Mouse (Mus musculus) liver, adult (tissue): ENCODE results near the gene Lmo7.

Experiments
- GATA4 ChIP-seq: IDR thresholded peaks from 2 replicates; pipeline ENCODE4 v1.6.1; 2014; ENCODE audit warnings: mild to moderate bottlenecking, low read length; ENCODE audit not compliant: insufficient replicate concordance

Gene Lmo7

DNA sequence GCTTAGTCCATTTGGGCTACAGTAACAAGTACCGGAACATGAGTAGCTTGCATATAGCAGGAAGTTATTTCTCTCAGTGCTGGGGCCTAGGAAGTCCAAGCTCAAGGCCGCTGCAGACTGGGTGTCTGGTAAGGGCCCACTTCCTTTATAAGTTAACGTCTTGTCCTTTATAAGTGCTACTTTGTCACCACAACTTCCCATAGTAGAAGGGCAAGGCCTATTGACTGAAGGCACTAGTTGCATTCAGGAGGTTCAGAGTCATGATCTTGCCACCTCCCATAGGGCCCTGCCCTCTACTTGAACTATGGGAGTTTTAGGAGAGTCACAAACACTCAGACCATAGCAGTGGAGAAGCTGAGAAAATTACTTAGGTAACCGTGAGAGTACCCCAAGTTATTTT is 74.4 kb downstream of the Lmo7 start:
- no peak for TF ChIP-seq GATA4

DNA sequence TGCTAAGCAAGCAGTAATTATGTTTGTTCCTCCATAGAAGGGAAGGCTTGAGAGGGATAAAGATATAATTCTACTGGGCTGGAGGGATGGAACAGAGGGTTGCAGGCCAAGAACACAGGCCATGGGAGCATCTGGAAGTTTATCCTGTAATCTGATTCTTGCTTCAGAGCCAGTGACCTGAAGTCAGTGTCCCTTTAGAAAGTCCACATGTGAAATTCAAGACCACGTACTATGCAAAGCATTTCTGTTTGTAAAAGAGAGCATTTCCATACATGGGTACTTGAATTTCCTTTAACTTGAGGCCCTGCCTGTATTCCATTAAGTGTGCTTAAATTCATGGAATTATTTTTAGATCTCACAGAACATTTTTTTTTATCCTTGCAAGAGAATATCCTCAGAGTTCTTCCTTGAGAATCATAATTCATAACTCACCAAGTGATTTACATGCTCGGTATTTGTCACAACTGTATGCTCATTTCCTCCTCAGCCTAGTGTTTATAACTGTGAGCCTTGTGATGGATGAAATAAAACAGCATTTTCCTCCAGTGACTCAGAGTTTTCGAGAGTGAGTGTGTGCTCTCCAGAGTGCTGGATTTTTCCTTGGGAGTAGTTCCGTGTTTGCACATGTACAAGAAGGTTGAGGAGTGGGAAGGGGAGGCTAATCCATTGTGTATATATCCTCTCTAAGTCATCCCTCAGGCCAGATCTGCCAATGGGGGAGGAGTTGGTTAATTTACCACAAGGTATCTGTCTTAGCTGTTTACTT is 75.0 kb downstream of the Lmo7 start:
- no peak for TF ChIP-seq GATA4

DNA sequence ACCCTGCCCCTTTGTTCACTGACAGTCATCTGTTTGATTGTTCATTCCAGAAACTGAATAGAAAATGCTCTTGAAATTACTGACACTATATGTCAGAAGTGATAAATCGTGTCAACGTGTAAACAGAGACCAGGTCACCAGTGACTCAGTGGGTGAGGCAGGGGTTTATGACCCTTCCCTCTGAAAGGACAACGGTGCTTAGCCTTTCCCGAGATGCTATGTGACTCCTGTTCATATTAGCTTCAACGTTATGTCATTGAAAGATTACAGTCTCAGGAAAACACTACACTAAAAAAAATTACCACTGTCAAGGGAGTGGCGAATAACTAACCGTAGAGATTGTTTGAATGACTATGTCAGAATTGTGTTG is 75.6 kb downstream of the Lmo7 start:
- TF ChIP-seq GATA4 = no peak

DNA sequence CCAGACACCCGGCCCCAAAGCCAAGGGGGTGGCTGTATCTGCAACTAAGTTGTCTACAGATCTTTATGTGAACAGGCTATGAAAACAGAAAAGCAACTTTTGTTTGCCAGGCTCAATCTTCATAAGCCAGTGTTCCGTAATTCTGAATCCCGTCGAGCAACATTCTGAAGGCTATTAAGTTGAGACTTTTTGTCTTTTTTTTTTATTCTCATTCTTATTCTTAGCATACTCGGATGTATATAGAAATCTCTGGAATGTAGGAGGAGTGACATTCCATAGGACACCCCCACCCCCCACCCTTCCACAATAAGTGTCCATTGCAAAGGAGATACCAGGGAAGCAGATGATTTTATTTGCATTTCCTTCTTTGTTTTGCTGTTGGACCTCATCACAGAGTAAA is 76.3 kb downstream of the Lmo7 start:
- no peak for TF ChIP-seq GATA4

DNA sequence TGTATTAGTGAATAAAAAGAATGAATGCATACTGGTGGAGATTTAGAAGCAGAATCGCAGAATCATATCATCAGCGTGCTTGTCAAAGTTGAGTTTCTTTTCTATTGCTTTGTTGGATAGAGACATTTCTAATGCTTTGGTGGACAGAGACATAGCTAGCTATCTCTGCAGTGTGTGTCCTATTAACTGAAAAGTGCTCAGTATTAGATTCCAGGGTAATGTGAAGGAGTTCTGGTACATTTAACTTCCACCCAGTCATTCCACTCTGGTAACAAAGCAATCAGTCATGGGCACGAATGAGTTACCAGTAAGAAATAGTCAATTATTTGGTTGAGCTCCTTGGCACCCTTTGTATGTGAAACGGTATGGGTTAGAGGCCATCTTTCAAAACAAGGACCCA is 76.8 kb downstream of the Lmo7 start:
- no peak for TF ChIP-seq GATA4

DNA sequence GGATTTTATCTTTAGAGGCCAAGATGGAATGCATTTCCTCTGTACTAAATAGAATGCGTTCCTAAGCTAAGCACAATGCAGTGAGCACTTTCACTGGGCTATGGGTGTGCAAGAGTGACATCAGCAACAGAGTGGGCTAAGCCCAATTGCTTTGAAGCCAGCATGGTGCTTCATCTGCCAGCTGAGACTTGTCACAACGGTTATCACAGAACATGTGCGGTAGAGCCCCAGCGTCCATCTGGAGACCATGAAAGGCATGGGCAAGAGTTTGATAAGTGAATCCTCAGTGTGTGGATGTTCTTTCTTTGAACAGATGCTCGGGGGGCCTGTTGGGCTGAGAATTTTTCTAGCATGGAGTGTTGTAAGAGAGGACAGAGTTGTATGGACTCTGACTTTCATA is 86.7 kb downstream of the Lmo7 start:
- no peak for TF ChIP-seq GATA4

DNA sequence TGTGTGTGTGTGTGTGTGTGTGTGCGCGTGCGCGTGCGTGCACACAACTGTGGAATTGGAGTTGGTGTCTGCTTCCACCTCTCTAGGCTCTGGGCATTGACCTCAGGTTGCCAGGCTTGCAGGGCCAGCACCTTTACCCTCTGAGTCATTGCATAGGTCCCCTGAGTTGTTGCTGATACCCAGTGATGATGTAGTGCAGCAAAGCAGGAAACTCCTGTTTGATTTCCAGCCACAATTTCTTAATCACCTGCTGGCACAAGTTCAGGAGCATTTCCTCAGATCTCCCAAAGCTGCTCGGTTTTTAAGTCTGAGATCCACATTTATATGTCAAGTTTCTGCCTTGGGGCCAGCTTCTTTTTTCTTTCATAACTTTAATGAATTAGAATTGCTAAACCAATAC is 92.6 kb downstream of the Lmo7 start:
- TF ChIP-seq GATA4 = no peak

DNA sequence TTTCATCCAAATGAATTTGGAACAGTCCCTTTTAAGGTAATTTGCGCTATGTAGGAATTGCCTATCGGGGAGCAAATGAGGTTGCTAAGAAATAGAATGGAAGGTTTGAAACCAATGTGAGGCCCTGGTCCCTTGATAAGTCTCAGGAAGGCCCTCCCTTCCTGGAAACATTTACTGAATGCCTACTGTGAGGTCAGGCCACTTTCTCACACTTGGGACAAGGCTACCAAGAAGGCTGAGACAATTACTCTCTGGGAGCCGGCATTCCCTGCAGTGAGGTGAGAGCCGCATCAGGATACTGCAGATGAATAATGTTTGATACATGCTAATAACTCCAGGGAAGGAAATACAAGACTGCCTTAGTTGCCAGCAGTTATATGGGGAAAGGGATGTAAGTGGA is 93.1 kb downstream of the Lmo7 start:
- no peak for TF ChIP-seq GATA4

DNA sequence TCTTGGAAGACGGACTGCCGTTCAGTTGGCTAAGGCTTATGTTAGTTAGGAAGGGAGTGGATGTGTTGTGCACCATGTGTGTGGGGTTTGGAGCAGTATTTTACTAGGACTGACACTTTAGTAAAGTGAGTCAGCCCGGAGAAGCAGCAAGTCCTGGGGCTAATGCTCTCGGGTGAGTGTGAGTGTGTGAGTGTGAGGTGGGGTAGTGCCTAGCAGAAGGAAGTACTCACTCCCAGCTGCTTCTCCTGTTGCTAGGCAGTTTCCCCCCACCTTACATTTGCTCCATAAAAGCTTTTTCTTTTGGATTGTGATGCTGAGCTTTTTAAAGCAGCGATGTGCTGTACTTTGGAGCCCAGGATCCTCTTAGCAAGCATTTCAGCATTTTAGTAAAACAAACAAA is 99.9 kb downstream of the Lmo7 start:
- TF ChIP-seq GATA4 = no peak

DNA sequence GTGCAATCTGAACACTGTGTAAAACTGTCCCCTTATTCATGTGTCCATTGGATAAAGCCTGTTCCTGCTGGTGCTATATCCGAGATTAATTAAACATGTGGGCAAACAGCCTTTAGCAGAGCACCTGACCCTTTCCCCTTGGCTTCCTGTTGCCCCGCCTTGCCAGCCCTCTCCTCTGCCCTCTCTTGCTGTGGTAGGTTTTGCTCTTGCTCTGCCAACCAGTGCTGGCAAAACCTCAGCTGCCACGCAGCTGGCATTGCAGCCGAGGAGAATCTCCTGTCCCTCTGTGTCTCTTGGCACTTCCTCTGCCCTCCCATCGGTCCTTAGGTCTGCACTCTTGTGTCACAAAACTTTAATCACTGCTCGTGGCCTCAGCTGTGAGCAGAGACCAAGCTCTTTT is 100.4 kb downstream of the Lmo7 start:
- no peak for TF ChIP-seq GATA4

DNA sequence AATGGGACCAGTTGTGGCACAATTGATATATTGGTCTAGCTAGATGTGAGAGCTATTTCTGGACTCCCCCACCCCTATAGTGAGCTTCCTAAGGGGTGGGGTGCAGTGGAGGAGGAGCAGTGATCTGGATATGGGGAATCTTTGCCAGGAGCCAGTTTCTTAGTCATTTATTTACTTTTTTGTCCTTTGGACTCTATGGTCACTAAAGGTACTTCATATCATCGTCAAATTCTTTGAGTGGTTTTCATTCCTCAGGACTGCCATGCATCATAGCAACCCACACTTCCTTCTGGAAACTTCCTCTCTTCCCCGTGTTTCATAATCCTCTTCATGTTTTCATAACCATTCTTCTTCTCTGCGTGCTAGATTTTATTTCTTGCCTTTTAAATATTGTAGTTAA is 104.4 kb downstream of the Lmo7 start:
- no peak for TF ChIP-seq GATA4

DNA sequence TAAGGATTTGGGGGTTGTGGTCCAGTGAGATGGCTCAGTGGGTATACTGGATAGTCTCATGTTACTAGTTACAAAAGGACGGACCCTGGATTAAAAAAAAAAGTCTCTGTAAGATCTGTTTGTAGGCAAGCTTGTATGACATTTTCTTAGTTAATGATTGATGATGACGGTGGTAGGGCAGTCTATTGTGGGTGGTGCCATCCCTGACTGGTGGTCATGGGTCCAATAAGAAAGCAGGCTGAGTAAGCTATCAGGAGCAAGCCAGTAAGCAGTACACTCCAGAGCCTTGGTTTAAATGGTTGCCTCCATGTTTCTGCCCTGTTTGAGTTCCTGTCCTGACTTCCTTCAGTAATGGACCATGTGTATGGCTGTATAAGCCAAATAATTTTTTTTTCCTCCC is 106.6 kb downstream of the Lmo7 start:
- TF ChIP-seq GATA4 = no peak

DNA sequence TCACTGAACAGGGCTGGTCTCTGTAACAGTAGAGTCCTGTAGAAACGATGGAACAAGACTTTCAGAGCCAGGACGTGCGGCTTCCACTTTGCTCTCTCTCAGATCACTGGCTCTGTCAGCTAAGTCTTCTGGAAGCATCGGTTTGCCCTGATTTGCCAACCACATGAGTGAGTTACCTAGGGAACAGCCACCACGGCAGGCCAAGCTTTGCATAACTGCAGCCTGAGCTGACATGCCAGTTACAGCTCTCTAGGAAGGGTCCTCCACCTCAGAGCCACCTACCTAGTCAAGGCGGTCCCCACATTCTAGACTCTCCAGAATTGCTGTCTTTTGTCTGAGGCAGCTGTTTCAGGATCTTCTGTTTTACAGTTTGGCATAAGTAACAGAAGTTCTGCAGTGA is 107.4 kb downstream of the Lmo7 start:
- no peak for TF ChIP-seq GATA4

DNA sequence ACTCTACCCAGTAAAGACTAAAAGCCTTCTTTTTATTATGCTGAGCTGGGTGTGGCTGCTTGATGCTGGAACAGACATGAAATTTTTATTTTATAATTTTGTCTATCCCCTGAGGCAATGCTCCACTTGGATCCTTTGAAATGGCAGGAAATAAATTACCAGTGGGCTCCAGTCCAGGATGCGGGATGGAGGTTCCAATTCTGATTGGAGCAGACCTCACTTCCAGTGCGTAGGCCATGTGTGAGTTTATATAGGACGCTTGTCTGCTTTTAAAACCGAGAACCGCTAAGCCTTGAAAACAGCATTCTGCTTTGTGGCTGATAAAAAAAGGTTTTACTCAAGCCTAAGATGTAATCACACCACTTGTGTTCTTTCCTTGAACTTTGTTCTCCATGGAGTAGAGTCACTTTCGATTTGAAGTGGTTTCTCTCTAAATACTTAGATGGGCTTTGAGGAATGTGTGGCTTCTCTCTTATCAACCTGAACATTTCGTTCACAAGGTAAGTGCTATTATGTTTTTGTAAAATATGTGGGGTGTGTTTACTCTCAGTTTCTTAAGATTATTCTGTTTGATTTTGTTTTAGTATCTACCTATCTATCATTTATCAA is 108.6 kb downstream of the Lmo7 start:
- TF ChIP-seq GATA4 = no peak

DNA sequence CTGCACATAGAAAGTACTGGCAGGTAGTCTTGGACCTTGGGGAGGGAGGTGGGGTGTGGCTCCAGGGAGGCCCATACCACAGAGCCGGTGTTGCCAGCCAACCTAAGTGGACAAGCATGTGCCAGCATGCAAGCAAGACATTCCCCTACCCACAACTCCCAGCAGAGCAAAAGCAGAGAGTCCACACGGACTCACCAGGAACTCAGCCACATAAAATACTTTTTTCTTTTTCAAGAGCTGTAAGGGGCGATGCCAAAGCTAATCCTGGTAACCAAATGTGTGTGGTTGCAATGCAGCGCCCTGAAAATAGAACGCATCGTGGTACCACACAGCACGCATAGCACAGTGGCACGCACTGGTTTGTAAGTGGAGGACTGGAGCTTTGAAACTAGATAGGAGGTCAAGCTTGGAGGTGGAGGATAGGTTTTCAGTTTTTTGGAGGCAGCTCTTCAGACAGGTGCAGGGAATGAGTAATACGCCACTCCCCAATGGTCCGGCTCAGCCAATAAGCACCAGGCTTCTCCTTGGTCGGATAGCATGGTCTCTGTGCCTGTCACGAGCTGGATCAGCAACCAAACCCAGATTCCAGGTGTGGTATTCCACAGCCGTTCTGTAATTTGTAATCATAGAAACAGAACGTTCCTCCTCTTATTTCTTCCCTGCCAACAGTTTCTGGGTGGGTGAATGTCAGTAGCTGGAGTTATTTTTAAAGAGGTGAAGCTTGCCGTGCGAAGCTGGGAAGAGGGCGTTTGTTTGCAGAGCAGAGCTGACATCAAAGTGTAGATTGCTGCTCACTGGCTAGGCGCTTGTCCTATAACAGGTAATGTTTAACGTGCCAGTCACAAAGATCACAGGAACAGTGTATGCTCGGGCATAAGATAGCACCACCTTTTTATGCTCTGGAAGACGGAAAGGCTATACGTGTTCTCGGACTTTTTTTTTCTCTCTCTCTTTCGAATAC is 110.3 kb downstream of the Lmo7 start:
- no peak for TF ChIP-seq GATA4

DNA sequence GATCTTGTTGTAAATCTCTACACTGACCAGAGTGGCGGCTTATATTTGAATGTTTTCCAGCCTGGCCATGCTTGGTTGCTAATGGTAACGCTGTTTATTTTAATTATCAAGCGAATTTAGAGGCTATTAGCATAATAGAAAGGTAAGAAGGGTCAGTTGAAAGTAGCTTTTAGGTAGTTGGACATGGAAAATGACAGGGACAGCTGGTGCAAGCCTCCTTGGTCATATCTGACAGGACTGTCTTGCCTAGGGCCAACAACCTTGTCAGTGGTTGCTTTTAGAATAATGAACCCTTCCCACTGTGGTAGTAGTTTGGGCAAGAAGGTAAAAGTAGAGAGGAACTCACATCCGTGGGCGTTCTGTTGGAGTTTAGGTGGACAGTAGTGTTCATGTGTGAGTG is 111.5 kb downstream of the Lmo7 start:
- no peak for TF ChIP-seq GATA4

DNA sequence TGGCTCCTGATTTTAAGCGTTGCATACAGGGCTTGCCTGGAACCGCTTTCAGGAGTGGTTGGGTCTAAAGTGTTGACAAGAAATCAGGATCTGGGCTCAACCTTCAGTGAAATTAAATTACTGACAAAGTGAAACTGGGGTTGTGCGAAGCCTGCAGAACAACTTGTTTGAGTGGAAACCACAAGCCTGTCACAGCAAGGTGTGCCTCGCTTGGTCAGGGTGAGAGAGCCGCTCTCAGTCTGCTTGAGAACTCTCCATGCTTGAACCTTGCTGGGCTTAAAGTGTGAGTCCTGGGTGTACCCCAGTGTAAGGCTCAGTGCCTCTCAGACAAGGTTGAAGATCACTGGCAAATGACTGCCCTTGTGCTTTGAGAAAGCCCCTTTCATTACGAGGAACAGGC is 112.8 kb downstream of the Lmo7 start:
- TF ChIP-seq GATA4 = no peak

DNA sequence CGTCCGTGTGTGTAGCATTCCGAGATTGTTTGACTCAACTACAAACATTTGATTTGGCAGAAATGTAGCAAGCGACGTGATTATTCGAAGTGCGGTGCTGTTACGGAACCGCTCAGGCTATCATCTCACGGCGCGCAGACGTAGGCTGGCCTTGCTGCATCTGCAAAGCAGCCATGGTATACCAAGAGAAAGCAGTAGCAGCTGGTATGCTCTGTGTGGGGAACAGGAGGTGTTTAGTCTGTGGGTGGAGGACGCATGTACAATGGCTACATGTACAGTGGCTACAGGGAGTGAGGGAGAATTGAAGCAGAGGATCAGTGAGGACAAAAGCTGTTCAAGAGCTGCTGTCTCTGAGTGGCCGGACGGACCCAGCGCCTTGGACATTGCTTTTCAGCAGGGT is 113.7 kb downstream of the Lmo7 start:
- TF ChIP-seq GATA4 = no peak
